Mouse (Mus musculus) heart, adult 2 months (tissue): ENCODE results near the gene Mok. TPM values are rescaled to one million over a fixed set of nuclear protein-coding genes. Genes with fewer than 3 reads are reported as not detected.
"Not testable (repeated sequence)": the region's sequence is repeated elsewhere in the genome, so short reads cannot be mapped to it uniquely, and the experiment has no call there.

Experiments used
- DNase-seq, 2 experiments: peaks; one replicate each; pipeline ENCODE4 v3.0.0; 2021
- H3K27ac ChIP-seq: fragments of 200-600 bp; 2 replicates; pipeline ENCODE4 v1.8.1; 2022
- H3K27me3 ChIP-seq: fragments of 200-500 bp; 2 replicates; pipeline ENCODE4 v1.6.1; 2012; ENCODE audit warnings: mild to moderate bottlenecking, low read length, inconsistent platforms, mixed read lengths; ENCODE audit not compliant: control insufficient read depth, insufficient read depth
- H3K36me3 ChIP-seq: fragments of 200-500 bp; 2 replicates; pipeline ENCODE4 v1.6.1; 2012; ENCODE audit warnings: low read length, inconsistent platforms; ENCODE audit not compliant: control insufficient read depth, insufficient read depth
- H3K4me1 ChIP-seq: fragments of 200-500 bp; 2 replicates; pipeline ENCODE4 v1.6.1; 2011; ENCODE audit warnings: low read length; ENCODE audit not compliant: control insufficient read depth, insufficient read depth
- H3K4me3 ChIP-seq: fragments of 200-600 bp; 2 replicates; pipeline ENCODE4 v1.8.1; 2022
- H3K79me2 ChIP-seq: fragments of 200-500 bp; replicated peaks from 2 replicates; pipeline ENCODE4 v1.6.1; 2012; ENCODE audit warnings: mild to moderate bottlenecking, inconsistent platforms, low read length, moderate library complexity, mixed read lengths; ENCODE audit not compliant: control insufficient read depth, insufficient read depth
- H3K9ac ChIP-seq: fragments of 200-500 bp; 2 replicates; pipeline ENCODE4 v1.6.1; 2012; ENCODE audit warnings: low read depth, mild to moderate bottlenecking, control low read depth, inconsistent platforms, low read length, mixed read lengths
- CTCF ChIP-seq: fragments of 200-600 bp; IDR thresholded peaks from 2 replicates; pipeline ENCODE4 v1.8.1; 2022; ENCODE audit warnings: antibody characterized with exemption, mild to moderate bottlenecking, moderate library complexity
- EP300 ChIP-seq: fragments of 200-500 bp; IDR thresholded peaks from 2 replicates; pipeline ENCODE4 v1.6.1; 2011; ENCODE audit warnings: low read depth, low read length, control low read depth; ENCODE audit not compliant: insufficient read depth
- POLR2A ChIP-seq: fragments of 200-500 bp; IDR thresholded peaks from 2 replicates; pipeline ENCODE4 v1.6.1; 2011; ENCODE audit warnings: mild to moderate bottlenecking, low read depth, low read length, control low read depth; ENCODE audit not compliant: insufficient read depth
- WGBS: fragments of 180-500 bp; shearing (Covaris S2); methylation state at CpG from one replicate; pipeline ENCODE4 v1.1.7; 2018; 5-methylcytosine and 5-hydroxymethylcytosine counted together
- intact Hi-C: fragments of 180-260 bp; cut with DNase I; formaldehyde crosslinking; loops from one replicate; pipeline ENCODE4 v1.15.1; 2025
- polyA plus RNA-seq: library from polyadenylated mRNA; depleted of rRNA; stranded (reverse); fragments of >200 nt; gene quantifications from 2 replicates; pipeline ENCODE4 v1.2.3, GENCODE M21; 2012
- total RNA-seq, 2 experiments: library from RNA; stranded (reverse); gene quantifications; 2 replicates each; pipeline ENCODE4 v1.2.3; 2021

The Mok gene
- total and polyA plus RNA-seq, 3 experiments = 0.36 to 1.1 (median 0.86) TPM

DNA sequence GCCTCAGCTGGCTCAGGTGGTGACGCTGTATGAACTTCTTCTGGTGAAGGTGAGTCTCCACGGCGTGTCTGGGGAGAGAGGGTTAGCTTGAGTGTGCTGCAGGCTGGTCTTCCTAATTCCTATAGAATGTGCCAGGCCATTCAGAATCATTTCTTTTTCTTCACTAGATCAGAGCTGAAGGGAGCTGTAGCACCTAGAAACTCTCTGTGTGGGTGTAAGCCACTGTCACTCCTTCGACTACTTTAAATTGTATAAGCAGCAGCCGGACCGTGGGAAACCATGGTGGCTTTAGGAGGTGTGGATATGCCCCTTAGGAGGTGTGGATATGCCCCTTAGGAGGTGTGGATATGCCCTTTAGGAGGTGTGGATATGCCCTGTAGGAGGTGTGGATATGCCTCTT, 23.3 kb upstream of the Mok start:
- no peaks in the 10 kb centered on the region for H3K4me1 ChIP-seq
- H3K27me3 ChIP-seq = no peaks in the 10 kb centered on the region
- H3K36me3 ChIP-seq = no peaks in the 10 kb centered on the region
- no peak overlapping the region for H3K4me3 ChIP-seq
- no peak for TF ChIP-seq POLR2A
- no peak for TF ChIP-seq CTCF
- TF ChIP-seq EP300 = no peak
- WGBS = 90% methylated on average over 6 of the region's 6 CpGs
- no peaks in the 10 kb centered on the region for H3K79me2 ChIP-seq
- no peak overlapping the region for H3K27ac ChIP-seq
- intact Hi-C loops = no loop called here
- no peak overlapping the region for H3K9ac ChIP-seq
- DNase-seq = no peak

DNA sequence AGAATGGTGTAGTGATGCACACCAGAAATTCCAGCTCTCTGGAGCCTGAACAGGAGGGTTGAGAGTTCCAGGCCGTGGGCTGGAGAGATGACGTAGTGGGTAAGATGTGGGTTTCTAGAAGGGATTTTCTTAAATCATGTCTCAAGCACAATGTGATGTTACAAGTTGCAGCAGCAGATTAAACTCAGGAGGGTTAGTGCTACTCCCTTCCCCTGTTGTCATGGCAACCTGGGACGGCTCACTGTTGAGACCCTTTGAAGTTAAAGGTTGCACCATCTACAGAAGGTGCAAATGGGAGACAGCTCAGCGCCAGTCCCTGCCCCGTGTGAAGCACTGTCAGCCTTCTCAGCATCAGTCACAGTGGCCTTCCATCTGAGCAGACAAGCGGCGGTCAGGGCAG, 20.5 kb upstream of the Mok start:
- Histone ChIP-seq H3K27ac (no peak overlapping the region), H3K79me2 (no peaks in the 10 kb centered on the region), H3K4me1 (no peaks in the 10 kb centered on the region), H3K36me3 (no peaks in the 10 kb centered on the region), H3K4me3 (no peak overlapping the region), H3K9ac (no peak overlapping the region), H3K27me3 (no peaks in the 10 kb centered on the region)
- DNase-seq = no peak
- intact Hi-C loops = no loop called here
- TF ChIP-seq EP300 (no peak), CTCF (no peak), POLR2A (no peak)
- 71% methylated on average over 7 of the region's 7 CpGs for WGBS

DNA sequence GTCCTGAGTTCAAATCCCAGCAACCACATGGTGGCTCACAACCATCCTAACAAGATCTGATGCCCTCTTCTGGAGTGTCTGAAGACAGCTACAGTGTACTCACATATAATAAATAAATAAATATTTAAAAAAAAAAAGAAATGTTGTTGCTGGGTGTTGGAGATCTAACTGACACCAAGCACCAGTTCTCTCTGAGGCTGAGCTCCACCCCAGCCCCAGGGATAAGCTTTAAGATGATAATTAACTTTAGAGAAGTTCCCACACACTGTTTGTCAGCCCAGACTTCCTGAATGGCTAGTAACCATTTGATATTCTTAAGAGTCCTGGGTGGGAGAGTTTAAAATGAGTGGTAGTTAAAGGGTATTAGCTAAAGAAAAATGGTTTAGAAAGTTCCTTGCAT, 19.6 kb upstream of the Mok start:
- TF ChIP-seq POLR2A (no peak), CTCF (no peak), EP300 (no peak)
- H3K36me3 ChIP-seq = no peaks in the 10 kb centered on the region
- H3K4me3 ChIP-seq = no peak overlapping the region
- H3K9ac ChIP-seq = no peak overlapping the region
- no peaks in the 10 kb centered on the region for H3K4me1 ChIP-seq
- no peak overlapping the region for H3K27ac ChIP-seq
- no peak for DNase-seq
- H3K27me3 ChIP-seq = no peaks in the 10 kb centered on the region
- intact Hi-C loops = no loop called here
- no peaks in the 10 kb centered on the region for H3K79me2 ChIP-seq

DNA sequence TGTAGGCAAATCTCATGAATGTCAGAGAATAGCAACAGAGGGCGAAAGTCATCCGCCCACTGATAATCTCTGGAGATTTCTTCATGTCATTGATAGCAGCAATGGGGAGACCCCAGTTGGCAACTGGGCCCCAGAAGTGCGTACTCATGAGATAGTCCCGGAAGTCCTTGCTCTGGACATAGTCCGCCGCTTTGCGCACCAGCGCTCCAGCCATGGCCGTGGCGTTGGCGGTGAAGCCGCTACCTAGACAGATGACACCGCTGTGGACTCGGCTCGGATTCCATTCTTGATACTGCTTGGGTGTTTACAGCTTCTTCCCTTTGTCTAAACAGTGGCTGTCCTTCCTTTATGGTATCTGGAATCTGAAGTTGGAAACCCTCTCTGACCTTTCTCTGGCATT, 17.9 kb upstream of the Mok start:
- intact Hi-C loops, H3K4me1 ChIP-seq, H3K79me2 ChIP-seq, H3K36me3 ChIP-seq, H3K9ac ChIP-seq, H3K27me3 ChIP-seq, DNase-seq, H3K4me3 ChIP-seq, H3K27ac ChIP-seq: not testable (repeated sequence)
- 95% methylated on average over 15 of the region's 15 CpGs for WGBS

GRCm38 (mm10) chr12:110857196-110857595, 16.5 kb upstream of the Mok start:
- TF ChIP-seq CTCF = no peak
- no peak for TF ChIP-seq POLR2A
- no peak for TF ChIP-seq EP300
- H3K4me3 ChIP-seq = no peak overlapping the region
- no peaks in the 10 kb centered on the region for H3K79me2 ChIP-seq
- H3K27me3 ChIP-seq = no peaks in the 10 kb centered on the region
- no peak overlapping the region for H3K27ac ChIP-seq
- no peak overlapping the region for H3K9ac ChIP-seq
- WGBS = 80% methylated on average over 7 of the region's 7 CpGs
- DNase-seq = no peak
- intact Hi-C loops = no loop called here
- H3K36me3 ChIP-seq = no peaks in the 10 kb centered on the region
- no peaks in the 10 kb centered on the region for H3K4me1 ChIP-seq

DNA sequence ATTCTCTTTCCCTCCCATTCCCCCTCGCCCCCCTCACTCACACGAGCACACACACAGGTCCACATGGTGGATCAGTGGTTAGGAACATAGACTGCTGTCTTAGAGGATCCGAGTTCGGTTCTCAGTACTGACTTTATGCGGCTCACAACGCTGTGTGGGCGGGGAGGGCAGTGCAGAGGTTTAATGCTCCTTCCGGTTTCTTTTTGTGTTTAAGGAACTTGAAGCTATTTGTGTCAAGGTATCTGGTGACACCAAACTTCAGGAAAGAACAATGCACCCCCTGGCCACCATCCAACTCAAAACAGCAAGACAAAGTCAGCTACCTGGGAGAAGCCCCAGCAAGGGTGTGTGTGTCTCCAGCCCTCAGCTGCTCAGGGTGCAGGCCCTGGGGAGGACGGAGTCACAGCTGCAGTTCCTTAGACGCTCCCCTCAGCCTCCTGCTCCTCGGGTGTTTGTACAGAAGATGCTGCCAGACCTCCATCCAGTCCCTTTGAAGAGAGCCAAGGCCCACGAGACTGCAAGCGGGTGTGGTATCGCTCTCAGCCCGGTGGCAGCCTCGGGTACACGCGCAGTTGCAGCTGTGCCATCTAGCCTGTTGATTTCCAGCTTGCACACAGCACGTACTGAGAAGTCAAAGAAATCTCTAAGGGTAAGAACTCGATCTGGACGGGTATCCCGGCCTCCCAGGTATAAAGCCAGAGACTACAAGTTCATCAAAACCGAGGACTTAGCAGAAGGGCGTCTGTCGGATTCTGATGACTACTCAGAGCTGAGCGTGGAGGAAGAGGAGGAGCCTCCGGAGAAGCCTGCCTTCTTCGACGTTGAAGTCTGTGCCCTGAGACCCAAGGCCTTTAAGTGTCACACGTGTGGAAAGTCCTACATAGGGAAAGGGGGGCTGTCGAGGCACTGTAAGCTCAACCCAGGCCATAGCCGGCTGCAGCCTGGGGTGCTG, 14.3 kb upstream of the Mok start:
- TF ChIP-seq POLR2A (no peak), CTCF (no peak), EP300 (no peak)
- H3K9ac ChIP-seq = no peak overlapping the region
- H3K36me3 ChIP-seq = no peaks in the 10 kb centered on the region
- H3K4me1 ChIP-seq = peaks cover 3% of the 10 kb centered on the region
- H3K4me3 ChIP-seq = no peak overlapping the region
- no peak for DNase-seq
- WGBS = 75% methylated on average over 32 of the region's 32 CpGs
- H3K27ac ChIP-seq = no peak overlapping the region
- no peaks in the 10 kb centered on the region for H3K79me2 ChIP-seq
- intact Hi-C loops = no loop called here
- no peaks in the 10 kb centered on the region for H3K27me3 ChIP-seq
